Mouse (Mus musculus) kidney, postnatal 0 days (tissue): ENCODE measurements around the gene Zc3h14. TPM values are rescaled to one million over a fixed set of nuclear protein-coding genes. Genes with fewer than 3 reads are reported as not detected.
A peak's percentile ranks its signal among the peaks of the same experiment; 100 is the strongest.

ENCODE experiments used
- ATAC-seq: fragments of 200-750 bp; cut with Nextera tagmentation; replicated peaks from 2 replicates; pipeline ENCODE4 v1.8.0; 2017; ENCODE audit warnings: low read depth, moderate number of reproducible peaks, moderate TSS enrichment, moderate library complexity; ENCODE audit not compliant: low FRiP score
- DNase-seq: peaks from one replicate; pipeline ENCODE4 v3.0.0-alpha.2; 2016; ENCODE audit warnings: low spot score
- H3K27ac ChIP-seq: fragments of 300-500 bp; sonication (generic); 2 replicates; pipeline ENCODE4 v1.5.1; 2014; ENCODE audit warnings: mild to moderate bottlenecking
- H3K27me3 ChIP-seq: fragments of 300-500 bp; sonication (generic); 2 replicates; pipeline ENCODE4 v1.6.1; 2014; ENCODE audit warnings: low read length, mixed read lengths; ENCODE audit not compliant: insufficient read depth
- H3K36me3 ChIP-seq: fragments of 300-500 bp; sonication (generic); 2 replicates; pipeline ENCODE4 v1.6.1; 2014; ENCODE audit warnings: low read length, mixed read lengths; ENCODE audit not compliant: insufficient read depth
- H3K4me1 ChIP-seq: fragments of 300-500 bp; sonication (generic); replicated peaks from 2 replicates; pipeline ENCODE4 v1.6.1; 2014; ENCODE audit warnings: antibody characterized with exemption, low read length, mixed read lengths; ENCODE audit not compliant: insufficient read depth
- H3K4me2 ChIP-seq: fragments of 300-500 bp; sonication (generic); 2 replicates; pipeline ENCODE4 v1.6.1; 2014; ENCODE audit warnings: mild to moderate bottlenecking, low read length, moderate library complexity, mixed read lengths
- H3K4me3 ChIP-seq: fragments of 300-500 bp; sonication (generic); replicated peaks from 2 replicates; pipeline ENCODE4 v1.5.1; 2014; ENCODE audit warnings: low read depth, low read length
- H3K9ac ChIP-seq: fragments of 300-500 bp; sonication (generic); 2 replicates; pipeline ENCODE4 v1.6.1; 2014; ENCODE audit warnings: low read depth, low read length
- H3K9me3 ChIP-seq: fragments of 300-500 bp; sonication (generic); replicated peaks from 2 replicates; pipeline ENCODE4 v1.6.1; 2016; ENCODE audit warnings: low read length, inconsistent platforms, mixed read lengths
- CTCF ChIP-seq: IDR thresholded peaks from 2 replicates; pipeline ENCODE4 v1.5.1; 2016; ENCODE audit warnings: antibody characterized with exemption, low read depth, mild to moderate bottlenecking, moderate library complexity
- WGBS: fragments of 180-500 bp; shearing (Covaris S2); extraction: QIAGEN DNeasy Blood & Tissue Kit; methylation state at CpG from one replicate; pipeline ENCODE4 v1.1.7; 2014; 5-methylcytosine and 5-hydroxymethylcytosine counted together
- polyA plus RNA-seq: library from polyadenylated mRNA; unstranded; fragments of >200 nt; fragmentation: Nextera tagmentation; extraction: Ambion mirVana; gene quantifications from 2 replicates; pipeline ENCODE4 v1.2.1, GENCODE M21; 2015

The Zc3h14 gene
- polyA plus RNA-seq, 1 experiment from 2014 or later = 107 TPM

DNA sequence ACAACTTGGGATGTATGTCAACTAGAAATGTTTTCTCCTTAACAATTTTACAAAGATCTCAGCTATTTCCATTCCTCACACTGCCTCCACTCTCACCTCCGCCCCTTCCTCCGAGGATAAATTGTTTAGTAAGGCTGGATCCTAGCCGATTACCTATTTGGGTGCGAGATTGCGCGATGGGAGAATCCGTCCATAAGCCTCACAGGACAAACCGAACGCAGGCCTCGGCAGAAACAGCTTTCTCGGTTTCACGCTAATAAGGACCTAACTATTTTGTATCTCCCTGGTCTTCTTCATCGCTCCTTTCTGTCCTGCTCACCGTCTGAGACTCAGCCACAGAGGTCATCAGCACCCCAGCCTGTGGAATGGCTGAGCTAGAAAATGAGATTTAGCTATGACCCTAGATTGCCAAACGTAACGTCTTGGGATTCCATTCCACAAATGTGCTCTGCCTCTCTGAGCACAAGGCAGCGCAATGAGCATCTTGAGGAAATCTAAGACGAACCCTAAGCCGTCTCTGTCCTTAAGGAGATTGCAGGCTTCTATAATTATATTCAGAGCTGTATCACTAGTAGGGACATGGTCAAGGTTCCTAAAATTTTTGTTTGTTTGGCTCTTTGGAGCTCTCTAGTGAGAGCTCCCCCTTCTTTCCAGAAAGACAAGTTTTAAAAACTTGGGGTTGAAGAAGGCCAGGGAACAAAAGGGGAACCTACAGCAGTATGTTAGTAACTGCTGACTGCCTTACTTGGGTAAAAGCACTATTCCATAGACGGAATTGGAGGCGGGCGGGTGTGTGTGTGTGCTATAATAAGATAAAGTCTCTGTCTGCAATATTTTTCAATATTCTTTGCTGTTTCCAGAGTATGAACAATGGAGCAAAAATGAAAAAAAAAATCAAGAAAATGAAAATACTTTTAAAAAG, 11.6 kb upstream of the Zc3h14 start:
- Histone ChIP-seq H3K4me3 (peak overlapping the region; percentile 53), H3K36me3 (no peaks in the 10 kb centered on the region), H3K4me1 (peaks cover 4% of the 10 kb centered on the region), H3K9ac (peak overlapping the region; percentile 57), H3K9me3 (no peaks in the 10 kb centered on the region), H3K4me2 (peak overlapping the region; percentile 84), H3K27ac (peak overlapping the region; percentile 39), H3K27me3 (no peaks in the 10 kb centered on the region)
- ATAC-seq = no peak
- no peak for DNase-seq
- 12% methylated on average over 22 of the region's 22 CpGs for WGBS
- TF ChIP-seq CTCF = no peak

GRCm38 (mm10) chr12:98736951-98737800, 9.6 kb upstream of the Zc3h14 start, which contains the start of gene Ptpn21:
Gene Ptpn21, minus strand, starts transcription at chr12:98737405.
- Histone ChIP-seq H3K36me3 (no peaks in the 10 kb centered on the region), H3K9ac (peak within 1 kb of the TSS; percentile 94), H3K4me3 (peak within 1 kb of the TSS; percentile 94), H3K4me1 (peaks cover 4% of the 10 kb centered on the region), H3K9me3 (no peaks in the 10 kb centered on the region), H3K4me2 (peak within 1 kb of the TSS; percentile 60), H3K27ac (peak within 1 kb of the TSS; percentile 95), H3K27me3 (no peaks in the 10 kb centered on the region)
- under 1% methylated on average over 75 of the region's 75 CpGs for WGBS
- DNase-seq = peak; percentile 81
- TF ChIP-seq CTCF = no peak
- ATAC-seq = peak; percentile 77

GRCm38 (mm10) chr12:98737801-98738350, 8.9 kb upstream of the Zc3h14 start:
- peak overlapping the region; percentile 94 for H3K4me3 ChIP-seq
- H3K4me2 ChIP-seq = peak overlapping the region; percentile 60
- no peaks in the 10 kb centered on the region for H3K36me3 ChIP-seq
- WGBS = 8% methylated on average over 7 of the region's 7 CpGs
- no peaks in the 10 kb centered on the region for H3K9me3 ChIP-seq
- H3K9ac ChIP-seq = peak overlapping the region; percentile 94
- H3K4me1 ChIP-seq = peaks cover 4% of the 10 kb centered on the region
- no peak for TF ChIP-seq CTCF
- ATAC-seq = peak; percentile 51
- DNase-seq = peak; percentile 53
- peak overlapping the region; percentile 95 for H3K27ac ChIP-seq
- no peaks in the 10 kb centered on the region for H3K27me3 ChIP-seq

GRCm38 (mm10) chr12:98741011-98741501, 5.7 kb upstream of the Zc3h14 start:
- no peak overlapping the region for H3K27ac ChIP-seq
- DNase-seq = no peak

GRCm38 (mm10) chr12:98745626-98746025, 1.1 kb upstream of the Zc3h14 start:
- no peak overlapping the region for H3K4me2 ChIP-seq
- no peak overlapping the region for H3K9ac ChIP-seq
- ATAC-seq = no peak
- DNase-seq = no peak
- no peaks in the 10 kb centered on the region; the same call in 1 of the 2 replicates for H3K4me1 ChIP-seq
- H3K4me3 ChIP-seq = no peak overlapping the region
- no peak overlapping the region for H3K27ac ChIP-seq
- no peaks in the 10 kb centered on the region for H3K36me3 ChIP-seq
- 60% methylated on average over 4 of the region's 4 CpGs for WGBS
- H3K27me3 ChIP-seq = no peaks in the 10 kb centered on the region
- no peaks in the 10 kb centered on the region for H3K9me3 ChIP-seq
- TF ChIP-seq CTCF = no peak

More at GRCm38 (mm10) chr12:98741011-98741501, 5.7 kb upstream of the Zc3h14 start:
- H3K27me3 ChIP-seq = no peaks in the 10 kb centered on the region
- no peak overlapping the region for H3K4me2 ChIP-seq
- ATAC-seq = no peak
- H3K4me1 ChIP-seq = no peaks in the 10 kb centered on the region; the same call in none of the 2 replicates
- H3K36me3 ChIP-seq = no peaks in the 10 kb centered on the region
- 71% methylated on average over 3 of the region's 3 CpGs for WGBS
- no peak overlapping the region for H3K9ac ChIP-seq
- no peak overlapping the region for H3K4me3 ChIP-seq
- TF ChIP-seq CTCF = no peak
- H3K9me3 ChIP-seq = no peaks in the 10 kb centered on the region
